Mouse (Mus musculus): ENCODE measurements around the gene Zscan10.

The Zscan10 gene

DNA sequence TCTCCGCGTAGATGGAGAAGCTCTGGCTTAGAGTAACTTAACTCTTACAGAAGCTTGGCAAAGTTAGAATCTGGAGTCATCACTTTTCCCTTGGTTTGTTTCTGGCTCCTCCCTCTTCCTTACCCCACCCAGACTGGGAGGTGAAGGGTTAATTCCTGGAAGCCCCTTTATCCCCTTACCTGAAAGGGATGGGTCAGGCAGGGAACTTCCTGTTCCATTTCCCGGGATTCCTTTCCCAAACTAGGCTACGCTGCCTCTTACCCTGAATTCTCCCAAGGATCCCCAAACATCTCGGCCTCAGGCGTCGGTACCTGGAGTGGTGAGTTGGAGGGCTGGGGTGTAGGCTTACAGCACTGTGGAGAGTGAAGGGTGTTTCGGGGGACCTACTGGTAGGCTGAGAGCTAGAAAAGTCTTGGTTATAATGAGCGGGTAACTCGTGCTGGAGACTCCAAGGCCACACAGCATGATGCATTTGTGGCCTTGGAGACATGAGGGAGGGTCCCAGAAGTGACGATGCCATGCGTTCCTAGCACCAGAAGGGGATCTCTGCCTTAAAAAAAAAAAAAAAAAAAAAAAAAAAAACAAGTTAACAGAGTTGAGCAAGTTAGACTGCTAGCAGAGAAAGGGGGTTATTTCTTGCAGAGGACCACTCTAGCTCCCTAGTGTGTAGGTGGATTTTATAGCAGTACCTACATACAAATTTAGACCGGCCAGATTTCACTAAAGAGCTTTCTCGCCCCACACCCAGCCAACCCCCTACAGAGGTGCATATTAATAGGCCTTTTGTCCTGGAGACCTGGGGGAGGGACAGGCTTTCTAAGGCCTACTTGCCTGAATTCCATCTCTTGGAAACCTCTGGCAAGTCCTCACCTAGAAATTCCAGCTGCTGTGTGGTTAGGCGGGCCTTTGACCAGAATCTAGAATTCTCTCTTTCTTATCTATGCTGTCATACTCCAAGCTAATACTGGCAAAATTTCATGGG is at the start of gene Zscan10:
Gene Zscan10 (plus strand): TSS at position 216 of the 982 bp plus-strand sequence.
- in situ Hi-C loops (cut with MboI, MseI) = loop anchor here in 1 of 2 experiments (5.0 kb wide), 1 partner anchor 34 kb away; no protein-coding TSS in a partner anchor

DNA sequence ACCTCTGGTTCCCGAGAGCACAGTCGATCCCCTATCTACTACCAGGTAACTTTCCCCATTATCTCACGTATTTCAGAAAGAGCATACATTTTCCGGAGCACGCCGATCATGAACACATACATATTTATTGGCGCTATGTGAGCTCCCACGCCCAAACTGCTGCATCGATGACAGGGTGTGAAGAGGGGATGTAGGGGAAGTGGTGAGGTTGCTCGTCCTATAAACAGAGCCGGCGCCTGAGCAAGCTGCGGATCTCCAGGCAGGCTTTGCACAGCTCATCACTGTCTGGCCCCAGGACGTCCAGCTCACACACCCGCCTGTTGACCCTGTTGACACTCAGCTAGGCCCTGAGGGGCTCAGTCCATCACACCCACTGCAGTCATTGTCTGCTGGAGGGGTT is 49.8 kb upstream of the Zscan10 start:
- in situ Hi-C loops (cut with MboI, MseI) = loop anchor here (5.0 to 10.0 kb wide), 3 partner anchors 356 to 1586 kb away; partner anchors contain the start of genes Zfp40 (in 2 of the 2), Zfp942 (in 1 of the 2) and Zfp943 (in 1 of the 2)

DNA sequence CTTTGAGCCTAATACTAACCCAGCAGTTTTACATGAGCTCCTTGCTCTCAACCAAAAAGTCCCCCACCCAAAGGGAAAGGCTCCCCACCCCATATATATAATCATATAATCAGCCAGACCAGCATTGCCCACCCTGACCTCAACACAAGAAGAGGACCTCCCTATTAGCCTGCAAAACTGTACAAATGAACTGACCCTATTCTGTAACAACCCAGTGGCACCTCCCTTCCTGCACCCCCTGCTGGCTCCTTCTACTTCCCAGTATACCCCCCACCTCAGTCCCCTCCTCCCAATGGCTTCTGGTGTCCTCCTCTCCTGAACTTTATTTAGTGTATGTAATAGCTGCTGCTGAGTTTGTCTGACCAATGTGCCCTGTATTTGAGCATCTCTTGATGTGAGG is 49.2 kb upstream of the Zscan10 start:
- in situ Hi-C loops (cut with MboI, MseI) = loop anchor here (5.0 to 10.0 kb wide), 3 partner anchors 357 to 1587 kb away; partner anchors contain the start of genes Zfp40 (in 2 of the 2), Zfp942 (in 1 of the 2) and Zfp943 (in 1 of the 2)

DNA sequence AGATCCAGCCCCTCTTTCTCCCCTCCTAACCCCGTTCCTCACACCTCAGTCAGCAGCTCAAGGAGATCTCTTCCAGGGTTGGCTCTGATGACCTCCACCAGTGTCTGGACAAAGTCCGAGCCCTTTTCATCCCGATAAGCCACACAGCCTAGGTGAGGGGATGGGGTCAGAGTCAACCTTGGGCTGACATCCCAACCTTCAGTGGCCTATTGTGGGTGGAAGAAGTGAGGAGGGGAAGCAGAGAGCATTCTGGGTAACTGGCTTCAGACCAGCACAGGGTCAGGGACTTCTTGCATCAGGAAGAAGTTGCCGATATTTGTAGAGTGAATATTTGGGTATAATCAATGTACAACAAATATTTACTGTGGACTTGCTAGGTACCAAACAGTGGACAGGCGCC is 48.7 kb upstream of the Zscan10 start:
- in situ Hi-C loops (cut with MboI, MseI) = loop anchor here (5.0 to 10.0 kb wide), 3 partner anchors 357 to 1587 kb away; partner anchors contain the start of genes Zfp40 (in 2 of the 2), Zfp942 (in 1 of the 2) and Zfp943 (in 1 of the 2)

DNA sequence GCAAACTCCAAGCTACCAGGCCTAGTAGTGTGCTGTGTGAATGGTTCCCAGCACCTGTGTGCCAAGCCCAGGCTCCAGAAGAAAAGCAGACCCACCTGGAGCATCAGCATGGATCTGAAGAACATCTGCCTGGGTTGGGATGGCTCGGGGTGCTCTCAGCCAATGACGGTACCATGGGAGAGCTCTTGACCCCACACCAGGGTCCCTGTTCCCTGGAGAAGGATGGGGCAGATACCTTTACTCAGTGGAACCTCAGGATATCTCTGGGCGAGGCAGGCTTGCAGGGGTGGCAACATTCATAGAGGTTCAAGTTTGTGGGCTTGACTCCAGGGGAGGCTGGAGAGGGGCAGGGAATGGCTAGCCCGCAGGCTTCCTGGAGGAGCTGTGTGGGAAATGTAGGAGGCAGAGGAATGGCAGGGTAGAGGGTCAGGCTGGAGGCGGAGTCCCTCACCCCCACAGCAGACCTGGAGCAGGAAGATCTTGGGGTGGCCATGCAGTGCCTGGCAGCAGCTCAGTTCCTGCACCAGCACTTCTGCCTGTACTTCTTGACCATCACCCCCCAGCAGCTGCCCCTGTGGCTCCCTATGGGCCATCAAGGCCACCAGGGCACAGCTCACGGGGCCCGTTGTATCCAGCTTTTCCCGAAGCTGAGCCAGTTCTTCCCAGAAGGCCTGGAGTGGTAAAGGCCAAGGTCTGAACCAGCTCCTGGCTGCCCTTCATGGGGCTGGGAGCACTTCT is 47.6 kb upstream of the Zscan10 start:
- in situ Hi-C loops (cut with MboI, MseI) = loop anchor here (5.0 to 10.0 kb wide), 3 partner anchors 358 to 1588 kb away; partner anchors contain the start of genes Zfp40 (in 2 of the 2), Zfp942 (in 1 of the 2) and Zfp943 (in 1 of the 2)

DNA sequence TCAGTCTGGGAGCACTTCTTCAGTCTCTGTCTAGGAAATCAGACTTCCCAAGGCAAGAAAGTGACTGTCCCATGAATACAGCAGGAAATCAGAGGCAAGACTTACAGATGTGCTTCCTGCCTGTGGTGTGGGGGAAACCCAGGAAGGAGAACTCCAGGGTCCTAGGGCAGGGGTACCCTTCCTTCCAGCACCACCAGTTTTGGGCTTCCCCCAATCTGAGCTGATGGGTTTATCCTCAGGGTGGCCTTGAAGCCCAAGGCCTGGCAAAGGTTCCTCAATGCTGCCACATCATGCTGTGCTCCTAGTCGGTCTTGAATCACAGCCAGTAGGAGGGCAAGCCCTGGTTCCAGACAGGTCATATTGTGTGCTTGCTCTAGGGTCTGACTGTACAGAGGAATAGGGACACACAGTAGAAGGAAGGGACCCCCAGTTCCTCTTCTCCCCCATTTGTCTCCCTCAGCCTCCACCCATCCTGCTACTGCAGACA is 47.0 kb upstream of the Zscan10 start:
- in situ Hi-C loops (cut with MboI, MseI) = loop anchor here (5.0 to 10.0 kb wide), 3 partner anchors 359 to 1589 kb away; partner anchors contain the start of genes Zfp40 (in 2 of the 2), Zfp942 (in 1 of the 2) and Zfp943 (in 1 of the 2)

DNA sequence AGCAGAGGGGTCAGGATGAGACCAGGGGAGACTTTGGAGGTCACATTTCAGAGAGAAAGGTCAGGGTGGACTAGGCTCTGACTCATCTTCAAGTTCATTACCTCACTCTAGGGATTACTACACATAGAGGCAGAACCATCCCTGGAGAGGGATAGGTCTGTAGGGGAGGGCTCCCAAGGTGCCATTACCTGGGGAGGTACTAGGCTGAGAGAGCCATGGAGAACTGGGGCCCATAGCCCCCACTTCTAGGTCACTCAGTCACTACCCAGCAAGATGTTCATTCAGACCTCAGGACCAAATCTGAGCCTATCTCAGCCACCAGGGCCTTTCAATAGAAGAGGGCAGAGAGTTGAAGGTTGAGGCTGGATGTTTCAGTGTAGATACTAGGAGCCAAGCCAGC is 46.3 kb upstream of the Zscan10 start:
- in situ Hi-C loops (cut with MboI, MseI) = loop anchor here (5.0 to 10.0 kb wide), 3 partner anchors 360 to 1590 kb away; partner anchors contain the start of genes Zfp40 (in 2 of the 2), Zfp942 (in 1 of the 2) and Zfp943 (in 1 of the 2)

DNA sequence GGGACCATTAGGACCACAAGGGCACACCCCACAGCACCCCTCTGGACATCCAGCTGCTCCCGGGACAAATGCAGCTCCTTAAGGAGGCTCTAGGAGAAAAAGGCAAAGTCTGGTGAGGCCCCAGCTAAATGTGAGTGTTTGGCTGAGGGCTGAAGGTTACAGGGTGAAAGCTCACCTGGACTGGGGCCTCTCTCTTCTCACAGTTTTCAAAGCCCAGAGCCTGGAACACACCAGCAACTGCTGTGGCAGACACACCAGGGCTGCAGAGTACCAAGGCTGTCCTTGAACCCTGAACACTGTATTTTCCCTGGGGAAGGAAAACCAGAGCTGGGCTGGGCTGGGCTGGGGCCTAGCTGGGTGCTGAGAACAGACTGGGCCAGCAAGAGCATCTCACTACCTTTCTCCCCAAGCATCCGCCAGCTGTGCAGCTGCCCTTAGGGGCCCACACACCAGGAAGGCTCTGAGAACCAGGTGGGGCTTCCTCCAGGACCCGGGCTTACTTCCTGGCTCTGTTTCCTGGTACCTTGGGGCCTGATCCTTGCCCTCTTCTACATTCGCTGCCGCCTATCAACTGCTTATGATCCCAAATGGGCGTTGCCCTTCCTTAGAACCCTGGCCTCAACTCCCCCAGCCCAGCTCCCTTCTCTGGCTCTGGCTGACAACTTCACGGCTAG is 45.3 kb upstream of the Zscan10 start:
- in situ Hi-C loops (cut with MboI, MseI) = loop anchor here in 1 of 2 experiments (10.0 kb wide), 2 partner anchors 361 to 1591 kb away; partner anchors contain the start of genes Zfp40, Zfp942 and Zfp943

DNA sequence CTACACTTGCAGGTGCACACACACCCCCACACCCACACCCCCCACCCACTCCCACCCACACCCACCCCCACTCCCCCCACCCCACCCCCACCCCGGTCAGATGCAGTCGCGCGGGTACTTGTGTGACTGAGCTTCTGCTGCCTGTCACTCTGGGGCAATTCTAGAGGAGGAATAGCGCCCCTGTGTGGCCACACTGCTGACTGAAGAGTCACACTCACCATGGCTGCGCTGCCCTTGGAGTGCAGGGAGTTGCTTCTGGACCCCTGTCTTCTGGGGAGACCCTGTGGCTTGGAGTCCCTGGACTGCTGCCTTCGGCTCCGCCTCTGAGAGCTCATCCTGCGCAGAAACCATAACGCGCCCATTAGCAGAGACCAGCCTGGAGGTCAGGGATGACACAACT is 40.9 kb upstream of the Zscan10 start:
- in situ Hi-C loops (cut with MboI, MseI) = loop anchor here in 1 of 2 experiments (5.0 to 10.0 kb wide), 3 partner anchors 365 to 1595 kb away; partner anchors contain the start of genes Zfp40, Zfp942, Zfp943 and Zfp945

DNA sequence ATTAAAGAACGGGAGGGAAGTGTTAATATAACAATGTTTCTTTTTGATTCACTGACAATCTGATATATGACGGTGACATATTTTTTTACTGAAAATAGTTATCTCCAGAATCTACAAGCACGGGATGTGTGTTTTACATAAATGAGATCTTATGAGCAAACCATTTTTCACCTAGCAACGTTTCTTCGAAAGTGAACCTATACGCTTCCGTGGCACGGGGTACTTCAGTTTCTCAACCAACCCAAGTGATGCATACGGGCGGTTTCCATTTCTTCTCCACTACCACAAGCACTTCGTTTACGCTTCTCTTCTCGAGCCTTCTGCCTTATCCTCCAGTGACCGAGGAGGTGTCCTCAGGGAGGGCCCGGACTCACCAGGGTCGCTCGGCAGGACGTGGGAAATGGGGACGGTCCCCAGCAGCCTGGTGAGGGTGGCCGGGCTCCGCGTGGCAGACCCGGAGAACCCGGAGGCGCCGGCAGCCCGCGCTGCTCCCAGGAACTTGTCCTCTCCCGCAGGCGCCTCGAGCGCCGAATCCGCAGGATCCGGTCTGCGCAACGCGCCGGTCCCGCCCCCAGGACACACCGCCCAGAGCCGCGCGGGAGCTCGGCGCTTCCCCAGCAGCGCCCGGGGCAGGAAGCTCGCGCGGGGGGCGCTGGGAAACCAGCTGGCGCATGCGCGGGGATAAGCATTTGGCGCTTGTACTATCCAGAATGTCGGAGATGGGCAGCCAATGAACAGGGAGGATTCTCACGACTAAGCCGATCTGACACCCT is 36.9 kb upstream of the Zscan10 start, which contains the start of gene Zfp213:
Gene Zfp213 (minus strand): TSS at position 644 of the 773 bp plus-strand sequence.
- in situ Hi-C loops (cut with MboI, MseI) = loop anchor here in 1 of 2 experiments (5.0 kb wide), 1 partner anchor 696 kb away; the partner anchor contains the start of gene Zfp945

DNA sequence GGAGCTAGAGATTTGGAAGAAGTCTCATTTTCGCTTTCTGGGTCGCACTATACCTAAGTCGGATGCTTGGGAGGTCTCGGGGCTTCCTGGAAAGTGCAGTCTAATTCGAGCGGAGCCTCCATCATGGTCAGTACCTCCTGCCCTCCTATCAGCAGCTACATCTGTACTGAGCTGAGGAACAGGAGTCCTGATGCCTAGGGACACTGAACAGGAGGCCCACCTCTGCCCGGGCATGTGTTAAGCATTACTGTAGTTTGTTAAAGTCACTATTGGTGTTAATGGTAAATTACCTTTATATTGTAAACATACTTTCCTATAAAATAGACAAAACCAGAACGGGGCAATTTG is 36.3 kb upstream of the Zscan10 start:
- in situ Hi-C loops (cut with MboI, MseI) = loop anchor here in 1 of 2 experiments (5.0 kb wide), 1 partner anchor 697 kb away; the partner anchor contains the start of gene Zfp945

DNA sequence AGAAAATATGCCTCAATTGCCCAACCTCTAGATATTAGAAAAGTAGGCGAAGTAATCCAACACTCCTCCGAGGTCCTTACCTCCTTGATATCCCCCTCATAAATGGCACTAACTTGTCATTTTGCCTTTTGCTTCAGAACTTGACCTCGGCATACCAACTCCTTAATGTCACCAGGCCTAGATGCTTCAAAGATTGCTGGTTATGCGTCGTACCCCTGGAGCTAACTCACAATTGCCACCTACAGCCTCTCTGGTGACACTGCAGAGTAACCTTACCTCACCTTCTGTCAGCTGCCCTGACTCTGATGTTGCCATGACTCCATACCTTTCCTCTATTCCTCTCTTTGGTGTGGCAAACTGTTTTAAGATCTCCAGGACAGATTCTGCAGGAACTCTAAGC is 33.9 kb upstream of the Zscan10 start:
- in situ Hi-C loops (cut with MboI, MseI) = loop anchor here in 1 of 2 experiments (5.0 kb wide), 1 partner anchor 36 kb away; the partner anchor contains the start of gene Zscan10

DNA sequence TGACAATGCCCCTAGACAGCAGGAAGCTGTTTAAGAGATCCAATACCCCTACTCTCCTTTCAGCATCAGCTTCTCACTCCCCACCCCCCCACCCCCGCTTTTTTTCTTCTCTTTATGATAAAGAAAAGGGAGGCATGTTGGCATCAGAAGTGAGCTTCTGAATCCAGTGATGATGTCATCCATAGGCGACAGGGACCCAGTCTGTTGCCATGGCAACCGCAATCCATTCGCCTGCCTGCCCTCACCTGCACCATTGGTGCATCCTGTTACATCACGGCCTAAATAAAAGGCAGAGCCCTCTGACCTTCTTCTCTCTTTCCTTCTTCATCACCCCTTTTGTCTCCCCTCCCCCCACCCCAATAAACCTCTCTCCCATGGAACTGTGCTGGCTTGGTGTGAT is 32.3 kb upstream of the Zscan10 start:
- in situ Hi-C loops (cut with MboI, MseI) = loop anchor here in 1 of 2 experiments (5.0 kb wide), 1 partner anchor 34 kb away; the partner anchor contains the start of gene Zscan10

DNA sequence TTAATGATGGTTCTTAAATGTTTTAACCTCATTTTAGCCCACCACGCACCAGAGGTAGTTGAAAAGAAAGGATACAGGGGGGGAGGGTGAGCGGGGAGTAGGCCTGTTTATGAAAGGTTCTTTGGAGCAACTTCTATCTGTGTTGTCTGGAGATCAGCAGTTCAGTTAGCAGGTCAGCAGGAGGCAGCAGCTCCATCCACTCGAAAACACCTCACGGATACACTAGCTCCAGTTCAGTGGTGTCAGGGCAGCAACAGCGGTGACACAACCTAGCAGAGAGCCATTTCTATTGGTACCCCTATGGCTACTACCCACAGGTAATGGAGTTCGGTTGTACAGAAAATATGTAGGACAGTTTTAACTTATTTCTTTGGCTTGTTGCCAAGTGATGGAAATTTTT is 30.6 kb upstream of the Zscan10 start:
- in situ Hi-C loops (cut with MboI, MseI) = no loop called here

DNA sequence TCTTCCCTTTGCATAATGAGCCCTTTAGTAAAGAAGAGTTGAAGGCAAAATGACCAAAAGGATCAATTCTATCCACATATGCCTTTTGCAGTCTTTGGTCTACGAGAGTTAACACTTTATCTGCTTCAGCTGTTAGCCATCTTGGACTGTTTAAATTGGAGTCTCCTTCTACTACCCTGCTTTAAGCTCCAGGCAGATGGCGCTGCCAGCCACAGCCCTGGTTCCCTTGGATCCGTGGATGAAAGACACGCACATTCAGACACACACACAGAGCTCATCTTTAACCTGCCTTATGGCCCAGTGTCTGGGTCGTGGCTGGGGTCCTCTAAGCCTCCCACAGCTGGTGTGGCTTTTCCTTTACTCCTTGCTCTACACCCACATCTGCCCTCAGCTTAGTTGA is 29.6 kb upstream of the Zscan10 start:
- in situ Hi-C loops (cut with MboI, MseI) = no loop called here

DNA sequence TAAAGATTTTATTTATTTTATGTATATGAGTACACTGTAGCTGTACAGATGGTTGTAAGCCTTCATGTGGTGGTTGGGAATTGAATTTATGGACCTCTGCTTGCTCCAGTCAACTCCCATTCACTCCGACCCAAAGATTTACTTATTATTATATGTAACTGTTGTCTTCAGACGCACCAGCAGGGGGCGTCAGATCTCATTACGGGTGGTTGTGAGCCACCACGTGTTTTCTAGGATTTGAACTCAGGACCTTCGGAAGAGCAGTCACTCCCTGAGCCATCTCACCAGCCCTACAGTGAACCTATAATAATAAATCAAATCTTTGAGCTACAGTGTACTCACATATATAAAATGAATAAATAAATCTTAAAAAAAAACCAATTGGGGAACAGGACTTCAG is 28.6 kb upstream of the Zscan10 start:
- in situ Hi-C loops (cut with MboI, MseI) = no loop called here

DNA sequence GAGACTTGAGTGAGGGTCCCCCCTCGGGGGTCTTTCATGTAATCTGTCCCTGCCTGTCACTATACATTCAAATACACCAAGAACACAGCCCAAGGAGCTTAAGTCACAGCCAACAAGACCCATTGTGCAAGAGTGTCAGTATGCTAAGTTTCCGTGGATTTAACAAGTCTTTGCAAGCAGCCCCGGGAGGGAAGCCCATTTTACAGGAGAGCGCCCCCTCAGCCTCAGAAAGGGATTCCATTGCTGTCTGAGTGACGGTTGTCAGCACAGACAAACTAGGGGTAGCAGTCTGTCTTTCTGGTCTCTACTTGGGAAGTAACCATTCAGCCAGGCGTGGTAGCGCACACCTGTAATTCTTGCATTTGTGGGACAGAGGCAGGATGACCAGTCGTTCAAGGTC is 26.5 kb upstream of the Zscan10 start:
- in situ Hi-C loops (cut with MboI, MseI) = no loop called here

DNA sequence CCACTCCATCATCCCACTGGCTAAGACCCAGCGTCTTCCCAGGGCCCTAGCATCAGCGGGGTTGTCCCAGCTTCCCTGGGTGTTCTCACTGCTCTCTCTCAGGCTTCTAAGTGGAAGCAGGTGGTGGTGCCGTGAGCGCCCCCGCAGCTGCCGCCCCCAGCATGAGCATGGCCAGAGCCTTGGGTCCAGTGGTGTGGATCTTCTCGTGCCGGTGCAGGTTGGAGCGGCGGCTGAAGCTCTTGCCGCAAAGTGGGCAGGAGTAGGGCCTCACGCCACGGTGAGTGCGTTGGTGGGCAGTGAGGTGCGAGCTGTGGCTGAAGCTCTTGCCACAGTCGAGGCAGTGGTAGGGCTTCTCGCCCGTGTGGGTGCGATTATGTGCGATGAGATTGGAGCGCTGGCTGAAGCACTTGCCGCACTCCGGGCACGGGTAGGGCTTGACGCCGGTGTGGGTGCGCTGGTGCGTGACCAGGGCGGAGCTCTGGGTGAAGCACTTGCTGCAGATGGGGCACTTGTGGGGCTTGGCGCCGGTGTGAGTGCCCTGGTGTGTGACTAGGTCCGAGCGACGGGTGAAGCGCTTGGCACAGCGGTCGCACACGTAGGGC is 24.6 kb upstream of the Zscan10 start:
- in situ Hi-C loops (cut with MboI, MseI) = no loop called here

DNA sequence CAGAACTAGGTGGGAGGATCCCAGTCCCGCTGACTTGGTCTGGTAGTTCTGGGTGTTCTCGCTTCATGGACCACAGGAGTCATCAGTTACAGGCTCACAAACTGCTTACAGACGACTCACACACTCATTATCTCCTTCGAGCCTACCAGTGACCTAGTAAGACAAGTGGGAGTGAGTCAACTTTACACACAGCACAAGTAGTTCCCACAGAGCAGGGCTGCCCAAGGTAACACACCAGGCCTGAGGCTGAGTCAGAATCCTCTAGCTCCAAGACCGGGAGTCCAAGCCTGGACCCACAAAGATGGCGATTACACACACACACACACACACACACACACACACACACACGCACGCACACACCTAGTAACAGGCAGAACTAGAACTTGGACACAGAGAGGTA is 15.9 kb upstream of the Zscan10 start:
- in situ Hi-C loops (cut with MboI, MseI) = no loop called here
